Mouse (Mus musculus) adrenal gland, adult 8-10 months (tissue): Measurements from ENCODE around the gene Olfr1489. TPM values are rescaled to one million over a fixed set of nuclear protein-coding genes. Genes with fewer than 3 reads are reported as not detected.
"Not testable (repeated sequence)": the region's sequence is repeated elsewhere in the genome, so short reads cannot be mapped to it uniquely, and the experiment has no call there.

Experiments
- DNase-seq: peaks from one replicate; pipeline ENCODE4 v3.0.0; 2022
- microRNA-seq, 2 experiments: library from miRNA; unstranded; fragments of <30 nt; microRNA quantifications; one replicate each; pipeline ENCODE4 v1.2.0; 2022
- total RNA-seq, 4 experiments: library from RNA; stranded (reverse); gene quantifications; 2 replicates each; pipeline ENCODE4 v1.2.4; 2022

Gene Olfr1489
- not detected for total RNA-seq

DNA sequence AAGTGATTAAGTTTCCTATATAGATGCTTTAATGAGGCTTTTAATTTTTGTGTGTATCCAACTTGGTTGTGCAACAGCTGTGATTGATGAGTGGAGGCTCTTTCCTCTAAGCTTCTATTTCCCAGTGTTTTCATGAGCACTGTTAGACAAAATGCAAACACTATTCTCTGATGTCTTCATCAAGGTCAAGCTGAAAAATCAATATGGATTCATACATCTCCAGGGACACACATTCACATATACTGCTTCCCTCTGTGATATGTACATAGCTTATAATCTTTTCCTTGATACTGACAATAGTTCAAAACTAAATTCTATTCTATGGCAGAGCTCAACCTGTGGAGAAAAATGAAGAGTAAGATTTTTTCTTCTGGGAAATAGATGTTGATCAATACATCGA is at the start of gene Olfr1489:
Gene Olfr1489 (plus strand): TSS at position 301 of the 400 bp plus-strand sequence.
- no peak for DNase-seq

DNA sequence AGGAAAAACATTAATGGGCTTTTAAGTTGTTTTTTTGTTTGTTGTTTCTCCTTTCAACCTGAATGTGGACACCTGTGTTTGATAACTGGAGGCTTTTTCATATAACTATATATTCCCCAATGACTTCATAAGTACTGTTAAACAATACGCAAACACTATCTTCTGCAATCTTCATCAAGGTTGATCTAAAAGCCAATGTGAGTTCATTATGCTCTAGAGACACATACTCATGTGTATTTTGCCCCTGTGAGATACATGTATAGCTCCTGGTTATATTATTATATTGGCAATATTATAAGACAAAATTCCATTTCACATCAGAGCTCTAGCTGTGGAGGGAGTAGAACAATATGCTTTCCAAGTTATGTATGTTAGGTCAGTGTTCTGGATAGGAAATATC is 48.2 kb upstream of the Olfr1489 start, which contains the start of gene Olfr1484:
Gene Olfr1484 (plus strand): TSS at position 301 of the 400 bp plus-strand sequence.
- no peak for DNase-seq

DNA sequence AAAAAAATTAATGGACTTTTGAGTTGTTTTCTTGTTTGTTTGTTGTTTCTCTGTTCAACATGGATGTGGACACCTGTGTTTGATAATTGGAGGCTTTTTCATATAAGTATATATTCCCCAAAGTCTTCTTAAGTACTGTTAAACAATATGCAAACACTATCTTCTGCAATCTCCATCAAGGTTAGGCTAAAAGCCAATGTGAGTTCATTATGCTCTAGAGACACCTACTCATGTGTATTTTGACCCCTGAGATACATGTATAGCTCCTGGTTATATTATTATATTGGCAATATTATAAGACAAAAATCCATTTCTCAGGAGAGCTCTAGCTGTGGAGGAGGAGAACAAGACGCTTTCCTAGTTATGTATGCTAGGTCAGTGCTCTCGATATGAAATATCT is 14.3 kb upstream of the Olfr1489 start, which contains the start of gene Olfr1487:
Gene Olfr1487 (plus strand): TSS at position 301 of the 400 bp plus-strand sequence.
- DNase-seq = not testable (repeated sequence)

DNA sequence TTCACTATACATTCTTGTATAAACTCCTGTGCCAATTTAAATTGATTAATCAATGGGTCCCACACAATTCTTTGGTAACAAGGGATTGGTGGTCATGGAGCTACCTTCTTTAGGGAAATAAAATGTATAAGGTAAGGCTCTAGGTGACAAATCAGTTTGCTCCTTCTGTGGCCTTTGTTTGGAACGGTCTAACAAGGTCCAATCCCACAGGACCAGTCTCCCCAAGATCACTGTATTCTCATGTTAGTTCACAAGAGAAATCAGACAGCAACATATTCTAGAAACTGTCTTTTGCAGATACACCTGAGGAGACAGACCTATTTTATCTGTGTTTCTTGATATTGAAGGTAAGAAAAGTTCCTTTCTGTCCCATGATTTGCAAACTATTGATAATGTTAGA is 19.4 kb downstream of the Olfr1489 start, which contains the start of gene Olfr1490:
Gene Olfr1490 (plus strand): TSS at position 301 of the 400 bp plus-strand sequence.
- DNase-seq = no peak

Small RNAs within 50 kb of the gene (microRNA-seq; reads per million reads assigned to microRNA genes)
- gene Gm22323 = 0 reads per million in 2 experiments
- 0 reads per million in 2 experiments for gene Gm23931

Other genes starting within 250 kb of the Olfr1489 start
- gene Olfr1469, start 223.8 kb upstream of the Olfr1489 start, total RNA-seq = not detected
- not detected for gene Olfr1471, start 188.2 kb upstream of the Olfr1489 start, total RNA-seq
- gene Olfr1472, start 175.5 kb upstream of the Olfr1489 start, total RNA-seq = not detected
- not detected for gene Olfr1474, start 162.1 kb upstream of the Olfr1489 start, total RNA-seq
- gene Olfr1475, start 151.4 kb upstream of the Olfr1489 start, total RNA-seq = not detected
- not detected for gene Olfr1477, start 131.1 kb upstream of the Olfr1489 start, total RNA-seq
- gene Olfr1480, start 103.7 kb upstream of the Olfr1489 start, total RNA-seq = not detected
- gene Olfr1484, start 48.1 kb upstream of the Olfr1489 start, total RNA-seq = not detected
- gene Olfr1487, start 14.2 kb upstream of the Olfr1489 start, total RNA-seq = not detected
- gene Olfr1490, start 19.5 kb downstream of the Olfr1489 start, total RNA-seq = not detected
- gene Olfr1491, start 65.6 kb downstream of the Olfr1489 start, total RNA-seq = not detected
- gene Olfr1493-ps1, start 91.7 kb downstream of the Olfr1489 start, total RNA-seq = not detected
- gene Olfr1494, start 108.1 kb downstream of the Olfr1489 start, total RNA-seq = not detected
- gene Olfr1495, start 133.0 kb downstream of the Olfr1489 start, total RNA-seq = not detected
- gene Olfr1496, start 146.3 kb downstream of the Olfr1489 start, total RNA-seq = not detected
- not detected for gene Olfr1497, start 166.6 kb downstream of the Olfr1489 start, total RNA-seq
- not detected for gene Olfr1499, start 187.8 kb downstream of the Olfr1489 start, total RNA-seq
- not detected for gene Olfr1500, start 198.9 kb downstream of the Olfr1489 start, total RNA-seq
- not detected for gene Olfr1501, start 219.1 kb downstream of the Olfr1489 start, total RNA-seq
- gene Olfr1502, start 230.2 kb downstream of the Olfr1489 start, total RNA-seq = not detected